Mouse (Mus musculus) liver, embryonic 12.5 days (tissue): ENCODE measurements around the gene Smarce1. TPM values are rescaled to one million over a fixed set of nuclear protein-coding genes. Genes with fewer than 3 reads are reported as not detected.

Experiments used
- ATAC-seq: fragments of 200-750 bp; cut with Nextera tagmentation; 2 replicates; pipeline ENCODE4 v1.8.0; 2017; ENCODE audit warnings: moderate number of reproducible peaks, mild to moderate bottlenecking, moderate library complexity
- H3K27ac ChIP-seq: fragments of 300-500 bp; sonication (generic); 2 replicates; pipeline ENCODE4 v1.5.1; 2016; ENCODE audit warnings: mild to moderate bottlenecking
- H3K27me3 ChIP-seq: fragments of 300-500 bp; sonication (generic); replicated peaks from 2 replicates; pipeline ENCODE4 v1.6.1; 2016; ENCODE audit warnings: mild to moderate bottlenecking, moderate library complexity
- H3K36me3 ChIP-seq: fragments of 300-500 bp; sonication (generic); 2 replicates; pipeline ENCODE4 v1.6.1; 2016; ENCODE audit warnings: mild to moderate bottlenecking, moderate library complexity
- H3K4me1 ChIP-seq: fragments of 300-500 bp; sonication (generic); 2 replicates; pipeline ENCODE4 v1.6.1; 2016
- H3K4me2 ChIP-seq: fragments of 300-500 bp; sonication (generic); 2 replicates; pipeline ENCODE4 v1.6.1; 2016; ENCODE audit warnings: mild to moderate bottlenecking, moderate library complexity
- H3K4me3 ChIP-seq: fragments of 300-500 bp; sonication (generic); 2 replicates; pipeline ENCODE4 v1.5.1; 2016; ENCODE audit warnings: mild to moderate bottlenecking, moderate library complexity
- H3K9ac ChIP-seq: fragments of 300-500 bp; sonication (generic); 2 replicates; pipeline ENCODE4 v1.6.1; 2016; ENCODE audit warnings: mild to moderate bottlenecking, moderate library complexity
- H3K9me3 ChIP-seq: fragments of 300-500 bp; sonication (generic); replicated peaks from 2 replicates; pipeline ENCODE4 v1.6.1; 2016; ENCODE audit warnings: mild to moderate bottlenecking, moderate library complexity
- WGBS: fragments of 180-500 bp; shearing (Covaris S2); methylation state at CpG from one replicate; pipeline ENCODE4 v1.1.7; 2016; ENCODE audit not compliant: insufficient replicate concordance; 5-methylcytosine and 5-hydroxymethylcytosine counted together
- polyA plus RNA-seq: library from polyadenylated mRNA; unstranded; fragments of >200 nt; fragmentation: Nextera tagmentation; extraction: Ambion mirVana; gene quantifications from 2 replicates; pipeline ENCODE4 v1.2.1, GENCODE M21; 2016

Gene Smarce1
- polyA plus RNA-seq, 1 experiment from 2014 or later, result 115 TPM

DNA sequence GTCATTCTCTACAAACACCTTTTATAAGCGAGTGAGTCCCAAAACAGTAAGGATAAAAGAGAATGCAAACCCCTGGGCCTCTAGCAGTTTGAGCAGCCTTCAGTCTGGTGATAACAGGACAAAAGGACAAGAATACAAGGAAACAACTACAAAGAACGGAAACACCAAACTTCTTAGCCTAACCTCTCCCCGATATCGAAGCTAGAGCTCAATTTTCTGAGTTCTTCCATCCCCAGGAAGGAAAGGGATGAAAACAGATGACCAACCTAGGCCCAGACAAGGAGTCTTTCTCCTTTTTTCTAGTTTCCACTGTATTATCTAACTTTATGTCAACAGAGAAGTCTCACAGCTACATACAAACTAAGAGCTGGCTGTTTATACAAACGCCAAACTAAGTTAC is 7.5 kb downstream of the Smarce1 start:
- H3K9ac ChIP-seq, result no peak overlapping the region
- no peak overlapping the region for H3K4me3 ChIP-seq
- WGBS, result 80% methylated on average over 5 of the region's 5 CpGs
- ATAC-seq, result no peak
- no peak overlapping the region for H3K27ac ChIP-seq
- peaks cover 90% of the 10 kb centered on the region for H3K36me3 ChIP-seq
- H3K4me1 ChIP-seq, result peaks cover 29% of the 10 kb centered on the region
- H3K9me3 ChIP-seq, result no peaks in the 10 kb centered on the region
- no peak overlapping the region for H3K4me2 ChIP-seq
- H3K27me3 ChIP-seq, result no peaks in the 10 kb centered on the region

DNA sequence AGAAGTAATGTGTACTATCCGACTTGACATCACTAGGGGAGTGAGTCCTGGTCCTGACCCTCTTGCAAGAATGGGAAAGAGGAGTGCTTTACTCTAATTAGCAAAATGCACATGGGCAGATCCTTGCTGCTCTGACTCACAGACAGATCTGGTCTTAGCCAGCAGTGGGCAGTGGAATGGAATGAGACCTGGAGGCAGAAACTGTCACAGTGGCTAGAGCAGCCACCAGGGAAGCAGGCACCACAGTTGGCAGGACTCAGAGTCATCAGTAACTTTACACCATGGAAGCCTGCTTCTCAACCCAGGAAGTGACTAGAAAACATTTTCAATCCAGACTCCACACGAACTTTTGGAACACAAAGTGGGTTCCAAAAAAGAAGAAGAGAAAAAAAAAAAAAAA is 9.0 kb downstream of the Smarce1 start:
- no peak overlapping the region for H3K9ac ChIP-seq
- no peaks in the 10 kb centered on the region for H3K9me3 ChIP-seq
- no peaks in the 10 kb centered on the region for H3K27me3 ChIP-seq
- ATAC-seq, result no peak
- H3K4me1 ChIP-seq, result peaks cover 15% of the 10 kb centered on the region
- H3K27ac ChIP-seq, result no peak overlapping the region
- peaks cover 92% of the 10 kb centered on the region for H3K36me3 ChIP-seq
- 72% methylated on average over 2 of the region's 2 CpGs for WGBS
- no peak overlapping the region for H3K4me3 ChIP-seq
- no peak overlapping the region for H3K4me2 ChIP-seq

DNA sequence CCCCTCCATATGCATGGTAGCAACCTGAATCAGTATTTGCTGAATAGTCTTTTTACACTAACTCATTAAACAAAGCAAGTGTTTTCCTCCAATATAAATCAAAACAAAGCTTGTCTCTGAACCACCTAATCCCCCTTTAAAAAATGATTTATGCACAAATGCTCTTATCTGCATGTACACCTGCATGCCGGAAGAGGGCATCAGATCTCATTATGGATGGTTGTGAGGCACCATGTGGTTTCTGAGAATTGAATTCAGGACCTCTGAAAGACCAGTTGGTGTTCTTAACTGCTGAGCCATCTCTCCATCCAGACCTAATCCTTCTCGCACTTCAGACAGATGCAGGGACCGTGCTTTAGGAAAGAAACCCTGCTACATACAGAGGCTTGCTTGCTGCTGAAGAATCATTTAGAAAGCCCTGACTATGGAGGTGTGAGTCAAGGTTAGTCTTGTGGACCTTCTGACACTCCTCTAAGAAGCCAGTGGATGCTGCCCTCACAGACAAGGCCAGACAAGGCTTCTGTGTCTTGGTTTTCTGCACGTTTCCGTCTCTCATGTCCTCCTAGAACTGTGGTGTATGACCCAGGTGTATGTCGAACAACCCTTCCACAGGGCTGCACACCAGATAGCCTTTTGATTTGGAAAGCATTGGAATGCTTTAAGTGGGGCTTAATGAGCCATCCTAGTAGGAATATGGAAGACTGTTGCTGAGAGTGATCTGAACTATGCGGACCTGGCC is 13.4 kb downstream of the Smarce1 start:
- no peaks in the 10 kb centered on the region for H3K27me3 ChIP-seq
- no peak overlapping the region for H3K9ac ChIP-seq
- H3K9me3 ChIP-seq, result no peaks in the 10 kb centered on the region
- 88% methylated on average over 7 of the region's 7 CpGs for WGBS
- H3K4me3 ChIP-seq, result no peak overlapping the region
- no peak for ATAC-seq
- H3K36me3 ChIP-seq, result peaks cover 97% of the 10 kb centered on the region
- H3K4me2 ChIP-seq, result no peak overlapping the region
- H3K27ac ChIP-seq, result no peak overlapping the region
- peaks cover 12% of the 10 kb centered on the region; the same call in 1 of the 2 replicates for H3K4me1 ChIP-seq

DNA sequence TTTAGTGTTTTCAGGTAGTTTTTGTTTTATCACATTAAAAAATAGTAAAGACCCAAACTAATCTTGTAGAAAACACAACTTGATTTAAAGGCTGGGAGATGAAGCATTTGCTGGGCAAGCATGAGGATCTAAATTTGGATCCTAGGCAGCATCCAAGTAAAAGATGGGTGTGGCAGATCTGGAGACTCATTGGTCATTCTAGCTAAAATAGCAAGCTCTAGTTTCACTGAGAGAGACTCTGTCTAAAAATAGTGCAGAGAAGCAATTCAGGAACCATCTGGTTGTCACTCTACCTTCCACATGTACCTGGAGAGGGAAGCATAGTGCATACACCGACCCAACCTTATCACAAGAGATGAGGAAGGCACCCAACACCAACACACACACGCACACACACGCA is 14.6 kb downstream of the Smarce1 start:
- WGBS, result 94% methylated on average over 3 of the region's 3 CpGs
- no peaks in the 10 kb centered on the region for H3K9me3 ChIP-seq

GRCm38 (mm10) chr11:99212693-99213092 is 18.1 kb downstream of the Smarce1 start:
- peaks cover 19% of the 10 kb centered on the region; the same call in 1 of the 2 replicates for H3K4me1 ChIP-seq
- H3K36me3 ChIP-seq, result peaks cover 93% of the 10 kb centered on the region
- no peaks in the 10 kb centered on the region for H3K27me3 ChIP-seq
- H3K4me3 ChIP-seq, result no peak overlapping the region
- H3K9me3 ChIP-seq, result no peaks in the 10 kb centered on the region
- 0 out of 2 replicates have a peak overlapping the region, but pooled peaks have one; percentile 13 for H3K27ac ChIP-seq
- WGBS, result 53% methylated on average over 7 of the region's 7 CpGs
- H3K9ac ChIP-seq, result no peak overlapping the region
- peak; percentile 58; the same call in 1 of the 2 replicates for ATAC-seq
- H3K4me2 ChIP-seq, result no peak overlapping the region

More for the DNA sequence above, 14.6 kb downstream of the Smarce1 start:
- Histone ChIP-seq H3K36me3 (peaks cover 100% of the 10 kb centered on the region), H3K4me3 (no peak overlapping the region), H3K27ac (no peak overlapping the region), H3K9ac (no peak overlapping the region), H3K4me2 (no peak overlapping the region), H3K4me1 (peaks cover 13% of the 10 kb centered on the region; the same call in 1 of the 2 replicates), H3K27me3 (no peaks in the 10 kb centered on the region)
- ATAC-seq, result no peak

DNA sequence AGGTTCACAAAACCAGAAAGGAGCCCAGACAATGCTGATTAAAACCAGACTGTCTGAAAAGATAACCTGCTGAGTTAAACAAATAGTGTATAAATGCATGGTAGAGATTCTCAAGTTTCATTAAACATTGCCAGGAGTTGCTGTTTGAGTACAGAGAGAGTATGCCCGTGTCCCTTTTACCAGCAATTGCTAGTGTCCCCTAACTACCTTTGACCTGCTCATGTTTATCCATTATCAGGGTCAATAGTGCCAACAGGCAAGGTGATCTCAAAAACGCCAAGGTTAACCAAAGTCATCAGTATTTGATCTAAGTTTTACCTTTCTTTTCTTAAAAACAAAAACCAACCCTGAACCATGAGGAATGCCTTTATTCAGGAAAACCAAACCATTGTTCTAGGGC is 18.9 kb downstream of the Smarce1 start:
- Histone ChIP-seq H3K27ac (no peak overlapping the region), H3K36me3 (peaks cover 85% of the 10 kb centered on the region), H3K9me3 (no peaks in the 10 kb centered on the region), H3K27me3 (no peaks in the 10 kb centered on the region), H3K4me3 (no peak overlapping the region), H3K9ac (no peak overlapping the region), H3K4me1 (peaks cover 26% of the 10 kb centered on the region), H3K4me2 (no peak overlapping the region)
- ATAC-seq, result no peak
- 76% methylated on average over 2 of the region's 2 CpGs for WGBS

- Histone ChIP-seq H3K36me3 (peaks cover 48% of the 10 kb centered on the region), H3K27me3 (no peaks in the 10 kb centered on the region), H3K4me3 (no peak overlapping the region), H3K9me3 (no peaks in the 10 kb centered on the region), H3K9ac (no peak overlapping the region), H3K4me1 (peaks cover 30% of the 10 kb centered on the region), H3K4me2 (no peak overlapping the region), H3K27ac (no peak overlapping the region)
- ATAC-seq, result no peak
- WGBS, result 67% methylated on average over 8 of the region's 8 CpGs
Measured at GRCm38 (mm10) chr11:99208105-99208669, 22.6 kb downstream of the Smarce1 start.

- Histone ChIP-seq H3K9ac (no peak overlapping the region), H3K9me3 (no peaks in the 10 kb centered on the region), H3K4me3 (no peak overlapping the region), H3K4me2 (no peak overlapping the region), H3K27me3 (no peaks in the 10 kb centered on the region), H3K36me3 (peaks cover 40% of the 10 kb centered on the region), H3K4me1 (peaks cover 23% of the 10 kb centered on the region), H3K27ac (no peak overlapping the region)
- WGBS, result 25% methylated on average over 2 of the region's 2 CpGs
- ATAC-seq, result no peak
Measured at GRCm38 (mm10) chr11:99207449-99207848, 23.4 kb downstream of the Smarce1 start.

- H3K4me1 ChIP-seq, result peaks cover 21% of the 10 kb centered on the region
- no peak overlapping the region for H3K4me3 ChIP-seq
- H3K27me3 ChIP-seq, result no peaks in the 10 kb centered on the region
- ATAC-seq, result peak; percentile 92
- H3K36me3 ChIP-seq, result peaks cover 35% of the 10 kb centered on the region
- 9% methylated on average over 2 of the region's 2 CpGs for WGBS
- H3K27ac ChIP-seq, result no peak overlapping the region
- no peak overlapping the region for H3K9ac ChIP-seq
- no peaks in the 10 kb centered on the region for H3K9me3 ChIP-seq
- no peak overlapping the region for H3K4me2 ChIP-seq
Measured at GRCm38 (mm10) chr11:99206954-99207353, 23.9 kb downstream of the Smarce1 start.

- Histone ChIP-seq H3K27me3 (peaks cover 22% of the 10 kb centered on the region; the same call in 1 of the 2 replicates), H3K27ac (no peak overlapping the region), H3K4me1 (0 out of 2 replicates have a peak, but pooled peaks cover 5% of the 10 kb centered on the region), H3K4me2 (no peak overlapping the region), H3K36me3 (no peaks in the 10 kb centered on the region), H3K4me3 (no peak overlapping the region), H3K9ac (no peak overlapping the region), H3K9me3 (no peaks in the 10 kb centered on the region)
- ATAC-seq, result no peak
- 13% methylated on average over 14 of the region's 14 CpGs for WGBS
Measured at GRCm38 (mm10) chr11:99189154-99189582, 41.6 kb downstream of the Smarce1 start.

DNA sequence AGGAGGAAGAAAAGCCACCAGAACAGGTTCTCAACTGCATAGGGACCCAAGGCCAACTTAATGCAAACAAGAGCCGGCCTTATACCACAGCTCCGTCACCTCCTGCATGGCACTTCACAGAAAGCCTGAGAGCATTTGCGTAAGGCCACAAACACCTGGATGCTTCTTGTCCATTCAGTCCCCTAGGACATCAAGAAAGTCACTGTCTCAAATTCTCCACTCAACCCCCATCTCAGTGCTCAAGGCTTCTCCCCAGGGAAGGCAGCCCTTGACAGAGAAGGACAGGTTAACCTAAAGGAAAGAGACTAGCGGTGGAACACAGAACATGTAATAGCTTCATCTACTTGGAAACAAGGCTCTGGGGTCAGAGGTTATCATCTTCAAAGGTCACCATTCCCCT is 43.5 kb downstream of the Smarce1 start:
- 0 out of 2 replicates have a peak, but pooled peaks cover 5% of the 10 kb centered on the region for H3K4me1 ChIP-seq
- H3K27ac ChIP-seq, result no peak overlapping the region
- H3K9ac ChIP-seq, result no peak overlapping the region
- H3K4me3 ChIP-seq, result no peak overlapping the region
- H3K36me3 ChIP-seq, result no peaks in the 10 kb centered on the region
- ATAC-seq, result no peak
- no peak overlapping the region for H3K4me2 ChIP-seq
- 68% methylated on average over 4 of the region's 4 CpGs for WGBS
- H3K27me3 ChIP-seq, result peaks cover 22% of the 10 kb centered on the region; the same call in 1 of the 2 replicates
- no peaks in the 10 kb centered on the region for H3K9me3 ChIP-seq

DNA sequence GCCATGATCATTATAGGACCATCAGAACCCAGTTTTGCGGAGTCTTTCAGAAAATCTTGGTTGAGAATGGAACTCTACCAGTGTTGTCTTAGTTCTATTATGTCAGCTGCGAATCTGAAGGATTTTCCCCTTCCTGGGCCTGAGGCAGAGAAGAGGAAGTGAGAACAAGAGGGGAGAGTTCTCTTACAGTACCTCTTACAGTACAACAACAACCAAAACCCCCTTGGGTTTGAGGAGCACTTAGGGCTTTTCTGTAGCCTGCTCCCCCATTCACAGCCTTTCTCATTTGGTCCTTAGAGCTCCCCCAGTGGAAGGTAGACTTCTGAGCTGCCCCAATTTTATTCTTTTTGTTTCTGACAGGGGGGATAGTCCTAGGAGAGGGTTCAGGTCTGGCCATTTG is 44.0 kb downstream of the Smarce1 start:
- H3K4me1 ChIP-seq, result 0 out of 2 replicates have a peak, but pooled peaks cover 5% of the 10 kb centered on the region
- H3K27ac ChIP-seq, result no peak overlapping the region
- WGBS, result 59% methylated on average over 2 of the region's 2 CpGs
- no peaks in the 10 kb centered on the region for H3K36me3 ChIP-seq
- no peak for ATAC-seq
- H3K27me3 ChIP-seq, result peaks cover 22% of the 10 kb centered on the region; the same call in 1 of the 2 replicates
- H3K4me2 ChIP-seq, result no peak overlapping the region
- H3K9ac ChIP-seq, result no peak overlapping the region
- H3K9me3 ChIP-seq, result no peaks in the 10 kb centered on the region
- no peak overlapping the region for H3K4me3 ChIP-seq
